Mouse (Mus musculus): ENCODE data around the gene Inpp5d. TPM values are rescaled to one million over a fixed set of nuclear protein-coding genes. Genes with fewer than 3 reads are reported as not detected.

Gene Inpp5d
- polyA plus RNA-seq, 1 experiment = 71.1 TPM

Other genes with a start within 250 kb of the Inpp5d start
- not detected in 2 replicates for gene Kcnj13, start 225.6 kb upstream of the Inpp5d start, polyA plus RNA-seq (2012; rRNA removed)
- gene Snorc, start 150.0 kb upstream of the Inpp5d start, polyA plus RNA-seq (2012; rRNA removed) = not detected in 2 replicates
- 2.6 and 3.6 TPM in 2 replicates for gene Neu2, start 110.4 kb upstream of the Inpp5d start, polyA plus RNA-seq (2012; rRNA removed)
- gene Ngef, start 46.4 kb upstream of the Inpp5d start, polyA plus RNA-seq (2012; rRNA removed) = 4.1 and 6.4 TPM in 2 replicates
- 26.5 and 38.2 TPM in 2 replicates for gene Atg16l1, start 135.6 kb downstream of the Inpp5d start, polyA plus RNA-seq (2012; rRNA removed)
- 2.4 and 5.4 TPM in 2 replicates for gene Sag, start 183.4 kb downstream of the Inpp5d start, polyA plus RNA-seq (2012; rRNA removed)
- gene Dgkd, start 233.0 kb downstream of the Inpp5d start, polyA plus RNA-seq (2012; rRNA removed) = 44.3 and 47.5 TPM in 2 replicates